Comparison of ENCODE assay signal across 14 mouse cellular contexts in genomic region chr4:134436659-134437058, GRCm38 (mm10). TPM values are rescaled to one million over a fixed set of nuclear protein-coding genes. Genes with fewer than 3 reads are reported as not detected.
DNase-seq lines count a peak whose midpoint lies in the region; ATAC-seq lines count a peak whose summit lies in the region.
"Had no signal": no experiment of that assay in that cellular context is flagged by ENCODE, and none has a peak within 500 bp of the region (broad histone marks: within the 10 kb centered on the region; RNA-seq: fewer than 3 reads in every experiment).

No protein-coding gene starts in this region.

- H3K4me2 ChIP-seq in hindbrain, embryonic 14.5 days (replicated peaks) = no peak overlapping the region

- no peaks in the 10 kb centered on the region for H3K27me3 ChIP-seq in hindbrain, embryonic 10.5 days (ENCODE audit: insufficient read depth, poor library complexity, severe bottlenecking)
- H3K27me3 ChIP-seq in hindbrain, embryonic 14.5 days (ENCODE audit: control insufficient read depth, insufficient read depth, low read length) = no peaks in the 10 kb centered on the region
- H3K27me3 ChIP-seq in limb, embryonic 10.5 days (ENCODE audit: low read depth, poor library complexity, severe bottlenecking) = no peaks in the 10 kb centered on the region

- no peak overlapping the region for H3K4me3 ChIP-seq in hindbrain, embryonic 10.5 days
- H3K4me3 ChIP-seq in hindbrain, embryonic 14.5 days (replicated peaks; ENCODE audit: low read length) = no peak overlapping the region
- no peak overlapping the region for H3K4me3 ChIP-seq in limb, embryonic 10.5 days

- no peak overlapping the region for H3K9ac ChIP-seq in hindbrain, embryonic 14.5 days

- no peak for DNase-seq in hindbrain, embryonic 10.5 days (ENCODE audit: low spot score)
- DNase-seq in hindbrain, embryonic 14.5 days (ENCODE audit: low spot score) = no peak
- peak; percentile 86 for DNase-seq in R1 (ENCODE audit: low read depth, low spot score)
- DNase-seq in limb, embryonic 10.5 days (ENCODE audit: low spot score) = peak; percentile 44
- DNase-seq in thymus, postnatal 10 days (ENCODE audit: low spot score in 2 of 2) = peak; percentile 12 to 14
- DNase-seq in heart, postnatal 4 days = no peak
- no peak for DNase-seq in left cerebral cortex, adult 9 months (ENCODE audit: low spot score in 2 of 2)
- DNase-seq: gastrocnemius, postnatal 36 days; kidney, adult 8-10 months; layer of hippocampus, adult 9-11 months had no signal

- no peaks in the 10 kb centered on the region for H3K36me3 ChIP-seq in hindbrain, embryonic 10.5 days
- H3K36me3 ChIP-seq in hindbrain, embryonic 14.5 days (replicated peaks; ENCODE audit: control insufficient read depth, insufficient read depth) = no peaks in the 10 kb centered on the region
- no peaks in the 10 kb centered on the region for H3K36me3 ChIP-seq in limb, embryonic 10.5 days

- H3K9me3 ChIP-seq in hindbrain, embryonic 10.5 days = no peaks in the 10 kb centered on the region
- H3K9me3 ChIP-seq in hindbrain, embryonic 14.5 days (ENCODE audit: control insufficient read depth, low read length) = no peaks in the 10 kb centered on the region
- no peaks in the 10 kb centered on the region for H3K9me3 ChIP-seq in limb, embryonic 10.5 days (replicated peaks)

- 71% methylated on average over 10 of the region's 10 CpGs for WGBS in hindbrain, embryonic 10.5 days
- WGBS in hindbrain, embryonic 14.5 days = 71% methylated on average over 10 of the region's 10 CpGs
- 52% methylated on average over 10 of the region's 10 CpGs for WGBS in limb, embryonic 10.5 days

- peak overlapping the region; percentile 50; the same call in 1 of the 2 replicates for H3K27ac ChIP-seq in hindbrain, embryonic 10.5 days
- H3K27ac ChIP-seq in hindbrain, embryonic 14.5 days = no peak overlapping the region
- H3K27ac ChIP-seq in limb, embryonic 10.5 days = peak overlapping the region; percentile 56; the same call in 1 of the 2 replicates

- H3K4me1 ChIP-seq in hindbrain, embryonic 10.5 days (replicated peaks) = peaks cover 30% of the 10 kb centered on the region; the same call in 1 of the 2 replicates
- H3K4me1 ChIP-seq in hindbrain, embryonic 14.5 days (replicated peaks; ENCODE audit: control insufficient read depth, insufficient read depth, low read length) = no peaks in the 10 kb centered on the region; the same call in 1 of the 2 replicates
- peaks cover 4% of the 10 kb centered on the region; the same call in 1 of the 2 replicates for H3K4me1 ChIP-seq in limb, embryonic 10.5 days

- ATAC-seq in hindbrain, embryonic 14.5 days (ENCODE audit: low FRiP score) = no peak
- ATAC-seq: activated CD4-positive, CD25-positive, alpha-beta regulatory T cell, adult 4 months; CD4-positive, CD25-positive, alpha-beta regulatory T cell, adult 4 months; lung, postnatal 0 days had no signal

RNA-seq across cellular contexts. Expression of gene Stmn1, which starts 31.5 kb away (rescaled TPM):
- 2,849 and 3,914 TPM in 2 replicates for polyA plus RNA-seq in hindbrain, embryonic 10.5 days (2016; fragmentation: Nextera tagmentation; extraction: Ambion mirVana)
- polyA plus RNA-seq in hindbrain, embryonic 14.5 days (2014; fragmentation: Nextera tagmentation; extraction: Ambion mirVana) = 5,273 and 5,278 TPM in 2 replicates
- 1,855 and 1,993 TPM in 2 replicates for polyA plus RNA-seq in limb, embryonic 10.5 days (2016; fragmentation: Nextera tagmentation; extraction: Ambion mirVana)
- 100 to 1,000 TPM; 312 to 327 TPM for total RNA-seq in heart, postnatal 4 days (2021)

RNA-seq across cellular contexts. Expression of gene Pafah2, which starts 40.5 kb away (rescaled TPM):
- 7.9 and 9.5 TPM in 2 replicates for polyA plus RNA-seq in hindbrain, embryonic 10.5 days (2016; fragmentation: Nextera tagmentation; extraction: Ambion mirVana)
- polyA plus RNA-seq in hindbrain, embryonic 14.5 days (2014; fragmentation: Nextera tagmentation; extraction: Ambion mirVana) = 6.8 and 6.9 TPM in 2 replicates
- 8.1 and 8.6 TPM in 2 replicates for polyA plus RNA-seq in limb, embryonic 10.5 days (2016; fragmentation: Nextera tagmentation; extraction: Ambion mirVana)
- total RNA-seq in heart, postnatal 4 days (2021) = 1 to 10 TPM; 8.6 to 8.9 TPM

RNA-seq across cellular contexts. Expression of gene Extl1, which starts 53.0 kb away (rescaled TPM):
- polyA plus RNA-seq in hindbrain, embryonic 10.5 days (2016; fragmentation: Nextera tagmentation; extraction: Ambion mirVana) = 0.25 and 0.63 TPM in 2 replicates
- 0.30 and 0.58 TPM in 2 replicates for polyA plus RNA-seq in hindbrain, embryonic 14.5 days (2014; fragmentation: Nextera tagmentation; extraction: Ambion mirVana)
- polyA plus RNA-seq in limb, embryonic 10.5 days (2016; fragmentation: Nextera tagmentation; extraction: Ambion mirVana) = 0.44 and 0.75 TPM in 2 replicates
- total RNA-seq in heart, postnatal 4 days (2021) = 1 to 10 TPM; 2.7 to 2.9 TPM
- total RNA-seq: common myeloid progenitor, adult 5-6 weeks had no signal

RNA-seq across cellular contexts. Expression of gene Paqr7, which starts 59.8 kb away (rescaled TPM):
- polyA plus RNA-seq in hindbrain, embryonic 10.5 days (2016; fragmentation: Nextera tagmentation; extraction: Ambion mirVana) = 3.1 and 4.3 TPM in 2 replicates
- polyA plus RNA-seq in hindbrain, embryonic 14.5 days (2014; fragmentation: Nextera tagmentation; extraction: Ambion mirVana) = 11.5 and 12.4 TPM in 2 replicates
- 1.2 TPM in 2 replicates for polyA plus RNA-seq in limb, embryonic 10.5 days (2016; fragmentation: Nextera tagmentation; extraction: Ambion mirVana)
- total RNA-seq in heart, postnatal 4 days (2021) = 1 to 10 TPM; 8.2 to 9.0 TPM

Comparison
In these comparisons a context has a peak if more than half of its experiments do, and no peak if none do; other contexts are left out.
1. DNase-seq: peak in R1 (single experiment), limb, embryonic 10.5 days (single experiment) and thymus, postnatal 10 days (2 of 2); none in hindbrain, embryonic 10.5 days (single experiment), hindbrain, embryonic 14.5 days (single experiment), heart, postnatal 4 days (single experiment) and left cerebral cortex, adult 9 months (0 of 2).